Mouse (Mus musculus): ENCODE results near the gene Zfand5. TPM values are rescaled to one million over a fixed set of nuclear protein-coding genes. Genes with fewer than 3 reads are reported as not detected.
"Not testable (repeated sequence)": the region's sequence is repeated elsewhere in the genome, so short reads cannot be mapped to it uniquely, and the experiment has no call there.

The Zfand5 gene
- total RNA-seq (2022): 100 to 1,000 TPM; 247 to 295 (median 262) TPM

DNA sequence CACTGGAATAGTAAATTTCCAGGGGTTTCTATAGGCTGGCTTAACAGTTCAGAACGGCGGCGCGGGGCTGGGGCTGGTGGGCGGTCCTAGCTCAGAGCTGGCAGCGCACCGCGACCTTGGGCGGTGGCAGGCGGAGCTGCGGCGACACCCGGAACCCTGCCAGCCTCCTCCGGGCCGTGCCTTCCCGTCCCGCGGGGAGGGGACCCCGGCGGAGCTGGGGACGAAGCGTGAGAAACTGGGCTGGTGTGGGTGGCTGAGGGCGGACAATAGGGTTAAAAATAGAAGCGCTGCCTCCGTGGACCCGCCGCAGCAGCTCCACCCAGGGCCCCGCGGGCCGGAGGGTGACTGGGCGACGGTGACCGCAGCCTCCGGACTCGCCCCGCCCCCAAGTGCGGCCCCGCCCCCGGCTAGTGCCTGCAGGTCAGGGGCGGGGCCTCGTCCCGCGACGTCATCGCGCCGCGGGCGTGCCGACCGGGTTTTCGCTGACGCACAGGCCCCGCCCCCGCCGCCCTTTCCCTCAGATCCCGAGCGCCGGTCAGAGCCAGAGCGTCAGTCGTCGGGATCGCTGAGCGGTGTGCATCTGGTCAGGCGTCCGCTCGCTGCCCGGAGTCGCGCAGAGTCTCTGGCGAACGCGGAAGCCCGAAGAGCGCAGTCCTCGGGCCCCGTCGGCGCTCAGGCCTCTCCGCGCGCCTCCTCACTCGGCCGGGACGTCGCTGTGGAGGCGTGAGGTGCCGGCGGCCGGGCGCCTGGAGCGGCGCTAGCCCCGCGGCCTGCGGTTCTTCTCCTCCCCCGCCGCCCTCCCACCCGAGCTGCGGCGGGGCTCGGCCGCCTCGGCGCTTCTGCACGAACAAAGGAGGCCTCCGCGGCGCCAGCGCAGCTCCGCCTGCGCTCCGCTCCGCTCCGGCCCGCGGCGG, at the start of gene Zfand5:
TSS of gene Zfand5 (plus strand) at position 538 of the 914 bp plus-strand sequence.
- peak; percentile 99 for DNase-seq (ENCODE audit: low spot score in 2 of 2)

- DNase-seq (ENCODE audit: low spot score in 2 of 2): peak in 1 of 2 experiments; percentile 6
Observed at GRCm38 (mm10) chr19:21227131-21227530, 44.9 kb upstream of the Zfand5 start.

DNA sequence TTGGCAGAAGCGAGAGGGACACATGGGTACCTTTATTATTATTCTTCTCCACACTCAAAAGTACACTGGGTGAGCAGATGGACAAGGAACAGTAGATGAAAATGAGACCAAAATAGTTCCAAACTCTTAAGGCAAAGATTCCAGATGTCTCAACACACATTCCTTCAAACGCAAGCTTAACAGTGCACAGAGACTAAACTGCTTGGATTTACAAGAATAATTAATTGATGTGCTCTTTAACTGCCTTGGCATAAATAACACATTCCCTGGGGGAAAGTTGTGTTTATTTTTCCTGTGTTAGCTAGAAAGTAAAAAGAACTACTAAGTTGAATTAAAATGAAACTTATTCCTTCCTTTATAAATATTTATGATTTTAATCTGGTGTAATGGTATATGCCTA, 44.3 kb upstream of the Zfand5 start:
- no peak for DNase-seq (ENCODE audit: low spot score in 2 of 2)

DNA sequence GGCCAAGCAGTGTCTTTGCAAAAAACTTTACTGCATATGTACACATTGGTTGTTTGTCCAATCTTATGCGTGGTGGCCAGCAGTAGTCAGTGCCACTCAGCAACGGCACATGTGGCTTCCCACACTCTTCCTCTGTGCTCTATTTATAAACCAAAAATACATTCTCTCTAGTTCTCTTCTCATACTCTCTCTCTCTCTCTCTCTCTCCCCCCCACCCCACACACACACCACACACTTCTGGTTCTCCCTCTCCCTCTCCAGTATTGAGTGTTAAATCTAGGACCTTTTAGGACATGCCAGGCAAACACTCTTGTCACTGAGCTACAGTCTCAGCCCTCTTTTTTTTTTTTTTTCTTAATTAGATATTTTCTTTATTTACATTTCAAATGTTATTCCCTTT, 23.3 kb upstream of the Zfand5 start:
- DNase-seq (ENCODE audit: low spot score in 2 of 2): not testable (repeated sequence)

DNA sequence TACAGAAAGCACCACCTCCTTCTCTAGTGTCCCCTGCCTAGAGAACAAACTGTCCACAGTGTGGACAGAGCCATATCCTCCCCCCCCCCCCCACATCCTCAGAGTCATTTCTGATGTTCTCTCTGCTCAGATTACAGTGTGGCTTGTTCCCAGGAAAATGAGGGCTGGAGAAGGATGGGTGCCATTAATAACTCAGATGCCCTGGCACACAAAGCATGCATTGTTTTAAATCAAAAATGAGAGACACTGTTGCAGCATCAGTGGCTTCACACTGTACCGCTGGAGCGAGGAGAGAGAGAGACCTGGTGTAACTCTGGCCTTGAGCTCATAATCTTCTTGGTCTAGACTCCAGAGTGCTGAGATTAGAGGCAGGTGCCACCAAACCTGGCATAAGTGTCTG, 18.2 kb upstream of the Zfand5 start:
- DNase-seq (ENCODE audit: low spot score in 2 of 2): no peak

DNA sequence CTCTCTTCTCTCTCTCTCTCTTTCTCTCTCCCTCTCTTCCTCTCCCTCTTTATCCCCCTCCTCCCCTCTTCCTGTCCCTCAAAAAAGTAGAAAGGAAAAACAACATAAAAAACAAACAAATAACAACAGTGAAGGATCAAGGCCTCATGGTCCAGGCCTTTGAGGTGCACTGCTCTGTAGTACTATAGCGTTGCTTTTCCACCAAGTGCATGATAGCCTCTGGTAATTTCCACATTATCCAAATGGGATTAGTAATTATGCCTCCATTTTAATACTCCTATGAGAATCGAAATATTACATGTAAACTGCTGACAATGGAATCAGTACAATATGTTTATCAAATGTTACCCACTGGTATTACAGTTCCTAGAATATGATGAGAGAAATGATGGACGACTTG, 16.2 kb upstream of the Zfand5 start:
- no peak for DNase-seq (ENCODE audit: low spot score in 2 of 2)

- DNase-seq (ENCODE audit: low spot score in 2 of 2): no peak
Observed at GRCm38 (mm10) chr19:21259453-21259852, 12.6 kb upstream of the Zfand5 start.

DNA sequence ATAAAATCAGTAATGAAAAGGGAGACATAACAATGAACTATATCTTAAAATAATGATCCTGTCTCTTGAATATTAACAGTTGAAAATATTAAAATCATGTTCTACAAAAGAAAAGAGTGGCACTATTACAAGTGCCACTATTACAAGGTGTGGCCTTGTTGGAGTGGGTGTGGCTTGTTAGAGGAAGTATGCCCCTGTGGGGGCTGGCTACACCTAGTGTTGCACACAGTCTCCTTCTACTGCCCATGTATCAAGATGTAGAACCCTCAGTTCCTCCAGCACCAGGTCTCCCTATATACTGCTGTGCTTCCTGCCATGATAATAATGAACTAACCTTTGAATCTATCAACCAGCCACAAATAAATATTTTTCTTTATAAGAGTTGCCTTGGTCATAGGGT, 11.8 kb upstream of the Zfand5 start:
- DNase-seq (ENCODE audit: low spot score in 2 of 2): no peak

DNA sequence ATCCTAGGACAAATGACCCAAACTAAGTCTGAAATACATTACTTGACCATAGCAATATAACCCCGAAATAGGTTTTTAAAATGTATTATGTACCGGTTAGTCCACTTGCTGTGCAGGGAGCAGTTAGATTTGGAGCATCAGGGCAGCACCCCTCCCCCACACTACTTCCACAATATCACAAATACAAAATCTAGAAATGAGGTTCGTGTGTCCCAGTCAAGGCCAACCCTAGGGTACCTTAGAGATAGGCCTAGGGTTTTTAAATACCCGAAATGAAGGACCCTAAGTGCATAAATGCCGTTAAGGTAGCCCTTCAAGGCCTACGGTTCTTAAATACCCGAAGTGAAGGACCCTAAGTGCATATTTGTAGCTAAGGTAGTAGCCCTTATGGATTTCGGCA, 892 bp upstream of the Zfand5 start:
- DNase-seq (ENCODE audit: low spot score in 2 of 2): peak in 1 of 2 experiments; percentile 9

DNA sequence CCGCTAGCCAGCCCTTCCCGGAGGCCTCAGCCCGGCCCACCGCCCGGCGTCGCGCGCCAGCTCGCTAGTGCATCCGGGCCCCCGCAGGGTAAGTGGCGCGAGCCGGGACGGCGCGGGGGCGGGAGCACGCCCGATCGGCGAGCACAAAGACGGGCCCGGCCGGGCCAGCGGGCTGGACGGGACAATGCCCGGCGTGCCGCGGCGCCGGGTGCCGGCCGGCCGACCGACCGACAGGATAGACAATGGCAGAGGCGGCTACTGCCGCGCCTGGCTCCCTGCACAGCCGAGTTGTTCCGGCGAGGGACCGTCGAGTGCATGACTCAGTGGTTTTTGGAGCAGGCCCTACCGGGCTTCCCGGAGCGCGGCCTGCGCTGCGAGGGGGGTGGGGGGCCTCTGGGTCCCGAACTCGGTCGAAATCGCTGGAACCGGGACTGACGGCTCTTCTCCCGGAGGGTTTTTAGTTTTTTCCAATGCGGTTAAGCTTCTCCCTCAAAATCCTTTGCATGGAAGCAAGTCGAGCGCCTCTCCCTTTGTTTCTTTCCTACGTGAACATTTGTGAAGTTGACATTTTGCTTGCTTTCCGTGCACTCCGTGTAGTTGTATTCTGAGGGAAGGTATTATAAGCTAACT, 692 bp downstream of the Zfand5 start:
- DNase-seq (ENCODE audit: low spot score in 2 of 2): peak; percentile 51 to 53

- DNase-seq (ENCODE audit: low spot score in 2 of 2): no peak
Observed at GRCm38 (mm10) chr19:21273440-21273839, 1.4 kb downstream of the Zfand5 start.

GRCm38 (mm10) chr19:21274181-21274591, 2.1 kb downstream of the Zfand5 start:
- DNase-seq (ENCODE audit: low spot score in 2 of 2): peak; percentile 51 to 58

GRCm38 (mm10) chr19:21274714-21275113, 2.6 kb downstream of the Zfand5 start:
- no peak for DNase-seq (ENCODE audit: low spot score in 2 of 2)

- no peak for DNase-seq (ENCODE audit: low spot score in 2 of 2)
Observed at GRCm38 (mm10) chr19:21276317-21276716, 4.2 kb downstream of the Zfand5 start.

DNA sequence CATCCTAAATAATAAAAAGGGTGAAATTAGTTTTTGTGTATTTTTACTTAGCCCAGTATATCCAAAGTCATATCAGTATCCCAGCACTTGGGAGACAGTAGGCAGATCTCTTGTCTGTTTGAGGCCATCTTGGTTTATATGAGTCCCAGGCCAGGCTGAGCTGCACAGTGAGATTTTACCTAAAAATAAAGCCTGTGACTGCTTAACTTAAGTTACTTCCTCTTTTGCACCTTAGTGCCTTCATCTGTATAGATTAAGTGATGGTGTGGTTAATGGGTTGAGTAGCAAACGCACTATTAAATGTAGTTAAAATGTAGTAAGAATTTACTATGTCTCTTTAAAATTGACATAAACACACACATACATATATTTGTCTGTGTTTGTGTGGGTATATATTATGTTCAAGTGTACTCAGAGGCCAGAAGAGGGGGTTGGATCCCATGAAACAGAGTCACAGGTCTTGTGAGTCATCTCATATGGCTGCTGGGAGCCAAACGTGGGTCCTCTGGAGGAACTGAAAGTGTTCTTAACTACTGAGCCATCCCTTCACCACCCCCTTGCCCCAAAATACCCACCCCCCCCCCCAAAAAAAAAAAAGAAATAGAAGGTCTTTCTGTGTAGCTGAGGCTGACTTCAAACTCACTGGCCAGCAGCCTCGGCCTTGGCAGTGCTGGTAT, 14.5 kb downstream of the Zfand5 start:
- DNase-seq (ENCODE audit: low spot score in 2 of 2): no peak

GRCm38 (mm10) chr19:21297411-21297810, 25.3 kb downstream of the Zfand5 start:
- DNase-seq (ENCODE audit: low spot score in 2 of 2): no peak

DNA sequence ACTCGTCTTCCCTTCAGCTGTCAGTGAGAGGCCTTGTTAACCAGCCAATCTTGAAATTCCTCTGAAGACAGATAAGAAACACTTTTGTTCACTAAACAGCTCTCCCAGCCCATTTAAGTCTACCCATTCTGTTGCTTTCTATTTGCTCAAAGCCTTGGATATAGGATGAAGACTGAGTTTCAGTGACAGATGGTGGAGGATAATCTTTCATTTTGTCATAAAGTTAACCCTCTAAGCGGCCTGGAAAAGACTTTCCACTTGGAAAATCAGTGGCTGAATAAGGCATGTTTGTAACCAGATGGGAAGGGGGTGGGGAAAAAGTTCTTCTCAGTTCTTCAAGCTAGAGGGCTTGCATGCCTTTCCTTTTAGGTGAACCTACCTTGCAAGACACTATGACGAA, 29.7 kb downstream of the Zfand5 start:
- no peak for DNase-seq (ENCODE audit: low spot score in 2 of 2)

DNA sequence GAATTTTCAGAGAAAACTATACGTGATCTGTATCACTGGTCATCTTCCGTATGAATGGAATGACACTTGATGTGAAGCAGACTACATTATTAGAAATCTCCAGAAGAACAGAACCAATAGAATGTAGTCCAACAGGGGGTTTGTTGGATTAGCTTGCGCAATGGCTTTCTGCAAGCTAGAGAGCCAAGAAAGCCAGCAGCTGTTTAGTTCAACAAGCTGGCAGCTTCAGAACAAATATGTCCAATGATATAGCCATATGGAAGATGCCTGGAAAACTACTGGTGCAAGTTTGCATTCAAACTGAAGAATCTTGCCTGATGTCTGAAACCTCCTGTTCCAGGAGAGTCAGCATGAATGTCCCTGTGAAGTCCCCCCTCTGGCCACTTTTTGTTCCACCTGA, 35.7 kb downstream of the Zfand5 start:
- no peak for DNase-seq (ENCODE audit: low spot score in 2 of 2)

- DNase-seq (ENCODE audit: low spot score in 2 of 2): not testable (repeated sequence)
Observed at GRCm38 (mm10) chr19:21310364-21310763, 38.3 kb downstream of the Zfand5 start.

DNA sequence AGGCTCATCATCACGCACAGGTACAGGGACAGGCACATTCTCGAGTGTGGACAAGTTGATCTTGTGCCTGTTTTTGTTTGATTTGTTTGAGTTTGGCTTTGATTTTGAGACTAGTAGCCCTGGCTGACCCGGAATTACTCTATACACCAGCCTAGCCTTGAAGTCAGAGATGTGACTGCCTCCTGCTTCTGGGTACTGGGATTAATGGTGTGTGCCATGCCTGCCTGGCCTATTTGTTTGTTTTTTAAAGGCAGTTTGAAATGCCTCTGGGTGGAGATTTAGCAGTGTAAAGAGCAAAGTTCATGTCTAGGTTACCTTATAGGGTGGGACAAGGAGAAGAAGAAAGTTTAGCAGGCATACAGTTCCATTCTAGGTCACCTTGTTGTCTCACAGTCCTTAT, 43.6 kb downstream of the Zfand5 start:
- DNase-seq (ENCODE audit: low spot score in 2 of 2): no peak

GRCm38 (mm10) chr19:21319618-21320017, 47.5 kb downstream of the Zfand5 start:
- no peak for DNase-seq (ENCODE audit: low spot score in 2 of 2)

DNA sequence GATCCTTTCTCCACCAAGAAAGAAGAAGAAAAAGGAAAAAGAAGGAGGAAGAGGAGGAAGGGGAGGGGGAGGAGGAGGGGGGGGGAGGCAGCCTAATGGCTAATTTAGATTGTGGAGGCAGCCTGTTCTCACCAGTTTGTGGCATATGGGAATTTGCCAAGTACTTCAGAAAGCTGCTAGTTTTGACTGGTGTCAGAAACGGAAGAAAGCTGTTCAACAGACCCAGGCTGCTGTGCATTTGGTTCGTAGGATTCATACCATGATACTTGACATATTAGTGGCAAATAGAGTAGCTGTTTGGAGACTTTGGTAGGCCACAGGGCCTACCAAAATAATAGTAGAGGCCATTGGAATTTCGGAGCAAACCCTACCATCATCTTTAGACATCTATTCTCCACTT, 53.3 kb downstream of the Zfand5 start:
- DNase-seq (ENCODE audit: low spot score in 2 of 2): no peak
